Mouse (Mus musculus): ENCODE measurements around the gene Myh14. TPM values are rescaled to one million over a fixed set of nuclear protein-coding genes. Genes with fewer than 3 reads are reported as not detected.

Myh14 gene
- total and polyA plus RNA-seq, 2 experiments from 2014 or later = 1.4 to 2.9 TPM

- no peaks in the 10 kb centered on the region for H3K36me3 ChIP-seq (replicated peaks; ENCODE audit: control insufficient read depth, insufficient read depth, low read length)
- H3K9ac ChIP-seq (replicated peaks; ENCODE audit: low read depth, low read length) = no peak overlapping the region
- no peak for ATAC-seq (ENCODE audit: insufficient read depth, low read depth)
- H3K9me3 ChIP-seq (replicated peaks; ENCODE audit: control insufficient read depth, low read length) = no peaks in the 10 kb centered on the region
- 0 out of 2 replicates have a peak, but pooled peaks cover 4% of the 10 kb centered on the region for H3K27me3 ChIP-seq (ENCODE audit: control insufficient read depth, insufficient read depth, low read length)
- H3K27ac ChIP-seq (ENCODE audit: low read depth) = no peak overlapping the region
- WGBS = 75% methylated on average over 13 of the region's 13 CpGs
- TF ChIP-seq EP300 (IDR thresholded peaks at IDR 0.05; ENCODE audit: low read depth) (no peak), CTCF (IDR thresholded peaks at IDR 0.05; ENCODE audit: low read depth) (no peak)
- H3K4me1 ChIP-seq (ENCODE audit: control insufficient read depth, insufficient read depth) = no peaks in the 10 kb centered on the region
- H3K4me2 ChIP-seq (ENCODE audit: low read depth, low read length) = no peak overlapping the region
- no peak for DNase-seq (ENCODE audit: low spot score)
- H3K4me3 ChIP-seq (ENCODE audit: low read depth, low read length) = no peak overlapping the region
These were observed 45.2 kb downstream of the Myh14 start for GRCm38 (mm10) chr7:44625241-44626067.

- H3K36me3 ChIP-seq (replicated peaks; ENCODE audit: control insufficient read depth, insufficient read depth, low read length) = no peaks in the 10 kb centered on the region
- H3K9ac ChIP-seq (replicated peaks; ENCODE audit: low read depth, low read length) = no peak overlapping the region
- no peak overlapping the region for H3K4me3 ChIP-seq (ENCODE audit: low read depth, low read length)
- 0 out of 2 replicates have a peak, but pooled peaks cover 2% of the 10 kb centered on the region for H3K27me3 ChIP-seq (ENCODE audit: control insufficient read depth, insufficient read depth, low read length)
- TF ChIP-seq EP300 (IDR thresholded peaks at IDR 0.05; ENCODE audit: low read depth) (no peak), CTCF (IDR thresholded peaks at IDR 0.05; ENCODE audit: low read depth) (no peak)
- WGBS = 53% methylated on average over 14 of the region's 14 CpGs
- no peaks in the 10 kb centered on the region for H3K4me1 ChIP-seq (ENCODE audit: control insufficient read depth, insufficient read depth)
- no peak for ATAC-seq (ENCODE audit: insufficient read depth, low read depth)
- H3K27ac ChIP-seq (ENCODE audit: low read depth) = no peak overlapping the region
- no peaks in the 10 kb centered on the region for H3K9me3 ChIP-seq (replicated peaks; ENCODE audit: control insufficient read depth, low read length)
- no peak for DNase-seq (ENCODE audit: low spot score)
- H3K4me2 ChIP-seq (ENCODE audit: low read depth, low read length) = no peak overlapping the region
These were observed 45.8 kb downstream of the Myh14 start for GRCm38 (mm10) chr7:44624828-44625227.

GRCm38 (mm10) chr7:44624543-44624826, 46.2 kb downstream of the Myh14 start:
- H3K27me3 ChIP-seq (ENCODE audit: control insufficient read depth, insufficient read depth, low read length) = no peaks in the 10 kb centered on the region
- H3K4me1 ChIP-seq (ENCODE audit: control insufficient read depth, insufficient read depth) = no peaks in the 10 kb centered on the region
- no peak overlapping the region for H3K9ac ChIP-seq (replicated peaks; ENCODE audit: low read depth, low read length)
- TF ChIP-seq CTCF (IDR thresholded peaks at IDR 0.05; ENCODE audit: low read depth) (no peak), EP300 (IDR thresholded peaks at IDR 0.05; ENCODE audit: low read depth) (no peak)
- H3K4me2 ChIP-seq (ENCODE audit: low read depth, low read length) = no peak overlapping the region
- no peaks in the 10 kb centered on the region for H3K36me3 ChIP-seq (replicated peaks; ENCODE audit: control insufficient read depth, insufficient read depth, low read length)
- 63% methylated on average over 3 of the region's 3 CpGs for WGBS
- no peak overlapping the region for H3K27ac ChIP-seq (ENCODE audit: low read depth)
- ATAC-seq (ENCODE audit: insufficient read depth, low read depth) (no peak), DNase-seq (ENCODE audit: low spot score) (no peak)
- no peak overlapping the region for H3K4me3 ChIP-seq (ENCODE audit: low read depth, low read length)
- H3K9me3 ChIP-seq (replicated peaks; ENCODE audit: control insufficient read depth, low read length) = no peaks in the 10 kb centered on the region

- ATAC-seq (ENCODE audit: insufficient read depth, low read depth) = peak; percentile 14; the same call in 1 of the 2 replicates
- H3K27ac ChIP-seq (ENCODE audit: low read depth) = no peak overlapping the region
- WGBS = 42% methylated on average over 18 of the region's 18 CpGs
- TF ChIP-seq CTCF (IDR thresholded peaks at IDR 0.05; ENCODE audit: low read depth) (no peak), EP300 (IDR thresholded peaks at IDR 0.05; ENCODE audit: low read depth) (no peak)
- no peaks in the 10 kb centered on the region for H3K36me3 ChIP-seq (replicated peaks; ENCODE audit: control insufficient read depth, insufficient read depth, low read length)
- no peaks in the 10 kb centered on the region for H3K9me3 ChIP-seq (replicated peaks; ENCODE audit: control insufficient read depth, low read length)
- no peaks in the 10 kb centered on the region for H3K4me1 ChIP-seq (ENCODE audit: control insufficient read depth, insufficient read depth)
- no peaks in the 10 kb centered on the region for H3K27me3 ChIP-seq (ENCODE audit: control insufficient read depth, insufficient read depth, low read length)
- no peak overlapping the region for H3K9ac ChIP-seq (replicated peaks; ENCODE audit: low read depth, low read length)
- no peak overlapping the region for H3K4me3 ChIP-seq (ENCODE audit: low read depth, low read length)
- no peak overlapping the region for H3K4me2 ChIP-seq (ENCODE audit: low read depth, low read length)
- no peak for DNase-seq (ENCODE audit: low spot score)
These were observed 46.7 kb downstream of the Myh14 start for GRCm38 (mm10) chr7:44623714-44624542.

GRCm38 (mm10) chr7:44617059-44617458, 53.6 kb downstream of the Myh14 start:
- TF ChIP-seq CTCF (IDR thresholded peaks at IDR 0.05; ENCODE audit: low read depth) (no peak), EP300 (IDR thresholded peaks at IDR 0.05; ENCODE audit: low read depth) (no peak)
- H3K9ac ChIP-seq (replicated peaks; ENCODE audit: low read depth, low read length) = no peak overlapping the region
- peaks cover 25% of the 10 kb centered on the region; the same call in 1 of the 2 replicates for H3K27me3 ChIP-seq (ENCODE audit: control insufficient read depth, insufficient read depth, low read length)
- no peak for ATAC-seq (ENCODE audit: insufficient read depth, low read depth)
- H3K4me3 ChIP-seq (ENCODE audit: low read depth, low read length) = no peak overlapping the region
- no peaks in the 10 kb centered on the region for H3K36me3 ChIP-seq (replicated peaks; ENCODE audit: control insufficient read depth, insufficient read depth, low read length)
- no peak overlapping the region for H3K4me2 ChIP-seq (ENCODE audit: low read depth, low read length)
- no peak for DNase-seq (ENCODE audit: low spot score)
- H3K9me3 ChIP-seq (replicated peaks; ENCODE audit: control insufficient read depth, low read length) = no peaks in the 10 kb centered on the region
- H3K27ac ChIP-seq (ENCODE audit: low read depth) = no peak overlapping the region
- no peaks in the 10 kb centered on the region for H3K4me1 ChIP-seq (ENCODE audit: control insufficient read depth, insufficient read depth)
- WGBS = 58% methylated on average over 3 of the region's 3 CpGs

All from heart, postnatal 0 days (tissue).